Mouse (Mus musculus): ENCODE results near the gene Cpa4.

DNA sequence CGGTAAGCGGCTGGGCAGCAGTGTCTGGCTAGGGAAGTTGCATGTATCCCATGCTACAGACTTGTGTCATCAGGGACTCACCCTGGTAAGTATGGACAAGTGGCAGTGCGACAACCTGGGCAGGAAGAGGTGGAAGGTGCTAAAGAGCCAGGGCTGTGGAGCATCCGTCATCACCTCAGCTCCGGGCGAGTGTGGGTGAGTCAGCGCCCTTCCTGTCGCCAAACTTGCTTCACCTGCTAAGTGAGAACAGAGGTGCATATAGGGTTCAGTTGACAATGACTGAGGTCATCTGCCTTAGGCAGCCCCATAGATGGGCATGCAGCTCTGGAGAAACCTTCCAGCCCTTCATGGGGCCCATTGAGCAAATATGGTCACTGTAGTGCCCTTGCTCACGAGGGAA is 56.6 kb downstream of the Cpa4 start:
- TF ChIP-seq CTCF (IDR thresholded peaks at IDR 0.05; ENCODE audit: low read depth, low read length), result no peak
- no peak for TF ChIP-seq POLR2A (IDR thresholded peaks at IDR 0.05; ENCODE audit: borderline replicate concordance, low read depth, low read length)

All from bone marrow macrophage, adult 2 months (primary cell).